Mouse (Mus musculus) inflammation-experienced regulatory T-cells (primary cell): ENCODE data around the gene Mrpl24. TPM values are rescaled to one million over a fixed set of nuclear protein-coding genes. Genes with fewer than 3 reads are reported as not detected.

ENCODE experiments used
- polyA plus RNA-seq, 2 experiments: library from polyadenylated mRNA; unstranded; fragments of 100-300 nt; shearing (Covaris generic); gene quantifications; one replicate each; pipeline ENCODE4 v1.2.1; 2017

Gene Mrpl24
- polyA plus RNA-seq = 100 to 1,000 TPM; 129 to 143 TPM

GRCm38 (mm10) chr3:87919336-87920108 lies at the start of gene Mrpl24:
TSS of gene Mrpl24 (plus strand) at chr3:87919506.

GRCm38 (mm10) chr3:87885281-87886003 lies 33.9 kb upstream of the Mrpl24 start, which contains the start of gene Prcc:
TSS of gene Prcc (minus strand) at chr3:87885608.

GRCm38 (mm10) chr3:87905880-87906485 lies 13.3 kb upstream of the Mrpl24 start, which contains the start of gene Hdgf:
TSS of gene Hdgf (plus strand) at chr3:87906321.

DNA sequence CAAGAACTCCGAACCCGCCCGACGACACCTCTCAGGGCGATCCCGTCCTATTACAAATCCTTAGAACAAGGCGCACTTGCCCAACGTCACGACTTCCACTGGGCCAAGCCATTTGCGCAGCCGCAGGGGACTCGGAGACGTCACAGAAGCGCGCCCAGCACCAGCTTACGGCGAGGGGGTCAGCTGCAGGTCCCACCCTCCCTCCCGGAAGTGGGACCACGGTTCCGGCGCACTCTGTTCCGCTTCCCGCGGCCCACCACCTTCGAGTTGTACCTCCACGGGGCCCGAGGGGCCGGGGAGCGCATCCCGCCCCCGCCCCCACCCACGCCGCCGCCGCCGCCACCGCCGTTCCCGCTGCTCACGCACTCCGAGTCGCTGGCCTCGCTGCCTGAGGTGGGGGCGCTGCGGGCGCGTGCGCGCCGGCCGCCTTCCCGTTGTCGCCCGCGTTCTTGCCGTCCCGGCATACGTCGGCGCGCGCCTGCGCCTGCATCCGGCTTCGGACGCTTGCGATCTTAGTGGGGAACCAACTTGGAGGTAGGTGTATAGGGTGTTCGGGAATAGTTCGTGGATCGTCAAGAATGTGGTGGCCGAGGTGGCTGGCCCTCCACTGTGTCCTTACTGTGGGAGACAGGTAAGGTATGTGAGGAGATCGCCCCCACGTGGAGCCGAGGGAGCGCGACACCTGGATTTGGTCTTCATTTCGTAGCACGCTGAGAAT lies 10.9 kb downstream of the Mrpl24 start, which contains the start of the genes Isg20l2 and Rrnad1:
TSS of gene Isg20l2 (plus strand) at position 237 of the 718 bp plus-strand sequence.
TSS of gene Rrnad1 (minus strand) at position 640 of the 718 bp plus-strand sequence.

DNA sequence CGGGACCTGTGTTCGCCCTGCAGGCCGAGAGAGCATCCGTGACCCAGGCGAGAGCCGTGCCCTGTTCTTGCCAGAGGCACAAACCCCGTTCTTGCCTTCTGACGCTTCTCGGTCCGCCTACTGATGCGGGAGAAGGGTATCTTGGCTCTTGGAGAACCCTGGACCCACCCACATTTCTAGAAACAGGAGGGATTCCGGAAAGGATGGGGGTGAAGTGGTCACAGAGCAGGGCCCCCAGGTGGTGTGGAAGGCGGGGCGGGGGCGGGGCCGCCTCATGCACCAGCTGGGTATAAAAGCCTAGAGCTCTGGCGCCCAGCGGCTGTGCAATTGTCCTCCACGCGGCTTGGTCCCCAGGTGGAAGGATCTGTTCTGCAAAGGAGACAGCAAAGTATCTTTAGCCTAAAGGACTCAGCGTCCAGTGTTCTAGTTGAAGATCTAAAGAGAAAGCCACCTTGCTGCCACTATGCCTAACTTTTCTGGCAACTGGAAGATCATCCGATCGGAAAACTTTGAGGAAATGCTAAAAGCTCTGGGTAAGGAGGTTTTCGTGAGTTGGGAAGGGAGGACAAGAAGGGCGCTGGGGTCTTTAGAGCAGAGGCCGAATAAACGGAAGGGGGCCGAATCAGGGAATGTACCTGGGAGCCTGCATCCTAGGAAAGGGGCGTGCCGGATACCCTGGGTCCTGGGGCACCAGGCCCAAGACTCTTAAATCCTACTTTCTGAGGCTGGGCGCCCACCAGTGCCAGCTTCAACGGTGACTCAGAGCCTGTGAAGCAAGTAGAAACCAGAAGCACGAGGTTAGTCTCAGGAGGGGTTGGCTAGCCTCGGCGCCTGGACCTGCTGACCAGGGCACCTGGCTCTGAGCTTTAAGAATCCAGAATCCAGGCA lies 29.3 kb downstream of the Mrpl24 start, which contains the start of gene Crabp2:
TSS of gene Crabp2 (plus strand) at position 289 of the 888 bp plus-strand sequence.

GRCm38 (mm10) chr3:87970939-87971488 lies 51.7 kb downstream of the Mrpl24 start, which contains the start of gene Nes:
TSS of gene Nes (plus strand) at chr3:87971078.

Other genes with a start within 250 kb of the Mrpl24 start
- under 1 TPM; 0.13 to 0.51 TPM for gene Lrrc71, start 170.9 kb upstream of the Mrpl24 start, polyA plus RNA-seq
- gene Ntrk1, start 124.3 kb upstream of the Mrpl24 start, polyA plus RNA-seq = 1 to 10 TPM in 1 of 2 experiments, under 1 TPM in 1; 0.24 to 2.0 TPM
- gene Insrr, start 122.6 kb upstream of the Mrpl24 start, polyA plus RNA-seq = 1 to 10 TPM in 1 of 2 experiments, under 1 TPM in 1; 0.06 to 1.3 TPM
- gene Pear1, start 95.2 kb upstream of the Mrpl24 start, polyA plus RNA-seq = 100 to 1,000 TPM in 1 of 2 experiments, 10 to 100 TPM in 1; 51.9 to 127 TPM
- gene Sh2d2a, start 72.8 kb upstream of the Mrpl24 start, polyA plus RNA-seq = 100 to 1,000 TPM; 207 to 242 TPM
- gene Prcc, start 33.9 kb upstream of the Mrpl24 start, polyA plus RNA-seq = 10 to 100 TPM; 13.9 to 19.8 TPM
- gene Hdgf, start 13.2 kb upstream of the Mrpl24 start, polyA plus RNA-seq = 100 to 1,000 TPM; 130 to 152 TPM
- 10 to 100 TPM; 32.3 to 33.0 TPM for gene Isg20l2, start 10.8 kb downstream of the Mrpl24 start, polyA plus RNA-seq
- gene Rrnad1, start 11.2 kb downstream of the Mrpl24 start, polyA plus RNA-seq = 10 to 100 TPM; 27.7 to 30.8 TPM
- gene Crabp2, start 29.2 kb downstream of the Mrpl24 start, polyA plus RNA-seq = 1 to 10 TPM in 1 of 2 experiments, not detected in 1; 1.1 TPM
- 1 to 10 TPM in 1 of 2 experiments, under 1 TPM in 1; 0.58 to 4.1 TPM for gene Nes, start 51.6 kb downstream of the Mrpl24 start, polyA plus RNA-seq
- not detected for gene Bcan, start 80.7 kb downstream of the Mrpl24 start, polyA plus RNA-seq
- under 1 TPM in 1 of 2 experiments, not detected in 1; 0.12 TPM for gene Hapln2, start 108.1 kb downstream of the Mrpl24 start, polyA plus RNA-seq
- gene Gpatch4, start 123.6 kb downstream of the Mrpl24 start, polyA plus RNA-seq = 10 to 100 TPM; 27.3 to 49.8 TPM
- gene Naxe, start 139.0 kb downstream of the Mrpl24 start, polyA plus RNA-seq = 10 to 100 TPM; 80.8 to 88.9 TPM
- 1 to 10 TPM in 1 of 2 experiments, not detected in 1; 1.5 TPM for gene Ttc24, start 158.8 kb downstream of the Mrpl24 start, polyA plus RNA-seq
- gene Iqgap3, start 162.5 kb downstream of the Mrpl24 start, polyA plus RNA-seq = 1 to 10 TPM in 1 of 2 experiments, under 1 TPM in 1; 0.69 to 3.5 TPM
- gene Mef2d, start 222.9 kb downstream of the Mrpl24 start, polyA plus RNA-seq = 10 to 100 TPM; 95.1 to 98.4 TPM